Mouse (Mus musculus) G1E (cell line): ENCODE measurements around the gene Htr3b.

Experiments
- CTCF ChIP-seq: IDR thresholded peaks from 2 replicates; pipeline ENCODE4 v1.5.1; 2012; ENCODE audit warnings: low read depth, low read length, inconsistent platforms, mixed read lengths
- GATA2 ChIP-seq: IDR thresholded peaks from 2 replicates; pipeline ENCODE4 v1.6.1; 2012; ENCODE audit warnings: low read depth, low read length, inconsistent platforms, borderline replicate concordance

DNA sequence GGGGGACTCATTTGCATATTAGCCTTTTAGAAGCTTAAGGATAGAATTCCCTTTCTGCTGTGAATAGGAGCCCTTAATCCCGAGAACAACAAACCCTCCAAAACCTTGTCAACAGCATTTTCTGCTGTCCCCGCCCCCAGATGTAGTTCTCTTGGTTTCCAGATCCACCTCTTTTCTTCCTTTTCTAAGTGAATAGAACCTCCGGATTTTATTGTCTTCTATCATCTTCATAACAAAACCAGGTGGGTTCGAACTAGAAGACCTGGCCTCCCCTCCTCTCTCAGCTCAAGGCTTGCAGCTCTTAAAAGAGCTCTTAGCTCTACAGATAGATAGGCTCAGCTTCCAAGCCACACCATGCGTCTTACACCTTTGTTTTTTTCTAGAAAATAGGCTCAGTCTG lies 26.9 kb upstream of the Htr3b start:
- TF ChIP-seq CTCF (no peak), GATA2 (no peak)
